Comparison of ENCODE assay signal across 7 mouse cellular contexts in genomic region chr13:21855698-21856162, GRCm38 (mm10). TPM values are rescaled to one million over a fixed set of nuclear protein-coding genes. Genes with fewer than 3 reads are reported as not detected.
A peak's percentile ranks its signal among the peaks of the same experiment; 100 is the strongest.
DNase-seq lines count a peak whose midpoint lies in the region; ATAC-seq and TF ChIP-seq lines count a peak whose summit lies in the region.

No protein-coding gene starts in this region.

- no peaks in the 10 kb centered on the region for H3K4me1 ChIP-seq in embryonic facial prominence, embryonic 11.5 days (ENCODE audit: control insufficient read depth, insufficient read depth, low read length)
- no peaks in the 10 kb centered on the region for H3K4me1 ChIP-seq in small intestine, adult 2 months (ENCODE audit: control insufficient read depth, insufficient read depth, insufficient read length, low read length)

- TF ChIP-seq POLR2A in small intestine, adult 2 months (IDR thresholded peaks at IDR 0.05; ENCODE audit: low read depth, low read length), result no peak

- H3K27ac ChIP-seq in embryonic facial prominence, embryonic 11.5 days (replicated peaks; ENCODE audit: low read depth, low read length), result no peak overlapping the region
- no peak overlapping the region for H3K27ac ChIP-seq in macrophage
- no peak overlapping the region for H3K27ac ChIP-seq in small intestine, adult 2 months (ENCODE audit: insufficient read depth, low read depth, low read length)

- peak overlapping the region; percentile 36 for H3K4me3 ChIP-seq in embryonic facial prominence, embryonic 11.5 days (ENCODE audit: low read depth, low read length)
- H3K4me3 ChIP-seq in macrophage (ENCODE audit: inconsistent target), result peak overlapping the region; percentile 59
- H3K4me3 ChIP-seq in small intestine, adult 2 months (ENCODE audit: low read depth, low read length), result peak overlapping the region; percentile 59

- peak overlapping the region; percentile 33; the same call in 1 of the 2 replicates for H3K9ac ChIP-seq in embryonic facial prominence, embryonic 11.5 days (replicated peaks; ENCODE audit: low read length)

- peak; percentile 71 for DNase-seq in ES-CJ7 (ENCODE audit: low read depth, low spot score)
- DNase-seq in adrenal gland, postnatal 14 days, result peak; percentile 26
- peak; percentile 85 for DNase-seq in embryonic facial prominence, embryonic 11.5 days (ENCODE audit: low spot score)
- DNase-seq in heart, postnatal 36 days, result peak; percentile 28 to 29
- peak; percentile 37 to 61 for DNase-seq in layer of hippocampus, postnatal 10 days (ENCODE audit: low spot score in 2 of 2)

- 0% methylated on average over 15 of the region's 15 CpGs for WGBS in embryonic facial prominence, embryonic 11.5 days
- WGBS in macrophage (ENCODE audit: missing documents), result 19% methylated on average over 15 of the region's 15 CpGs
- 6% methylated on average over 15 of the region's 15 CpGs for whole genome bisulfite sequencing in small intestine, adult 2 months

- no peak for ATAC-seq in embryonic facial prominence, embryonic 11.5 days (replicated peaks; ENCODE audit: insufficient number of reproducible peaks, low FRiP score, low TSS enrichment, low read depth)

- intact Hi-C loops in heart, postnatal 36 days (cut with DNase I), result loop anchor here (10.0 kb wide), 4 partner anchors 59 to 1579 kb away; partner anchors contain the start of gene Zfp184

- H3K27me3 ChIP-seq in embryonic facial prominence, embryonic 11.5 days (ENCODE audit: control insufficient read depth, insufficient read depth, low read length), result no peaks in the 10 kb centered on the region
- no peaks in the 10 kb centered on the region for H3K27me3 ChIP-seq in small intestine, adult 2 months (ENCODE audit: control insufficient read depth, insufficient read depth, low read length)

- H3K79me2 ChIP-seq in macrophage (ENCODE audit: inconsistent target), result no peaks in the 10 kb centered on the region

- H3K9me3 ChIP-seq in embryonic facial prominence, embryonic 11.5 days (replicated peaks; ENCODE audit: control insufficient read depth, low read length), result no peaks in the 10 kb centered on the region

- no peaks in the 10 kb centered on the region for H3K36me3 ChIP-seq in embryonic facial prominence, embryonic 11.5 days (replicated peaks; ENCODE audit: control insufficient read depth, insufficient read depth, low read depth, low read length)
- H3K36me3 ChIP-seq in macrophage (ENCODE audit: inconsistent target), result no peaks in the 10 kb centered on the region
- no peaks in the 10 kb centered on the region for H3K36me3 ChIP-seq in small intestine, adult 2 months (ENCODE audit: control insufficient read depth, insufficient read depth, low read length)

- no peak for TF ChIP-seq CTCF in small intestine, adult 2 months (IDR thresholded peaks at IDR 0.05; ENCODE audit: extremely low read depth, insufficient read length, insufficient replicate concordance, low read depth, low read length)

- H3K4me2 ChIP-seq in embryonic facial prominence, embryonic 11.5 days (ENCODE audit: low read depth, low read length), result peak overlapping the region; percentile 19

RNA-seq across cellular contexts. Expression of gene Hist1h2br, which starts 22.2 kb away (rescaled TPM):
- 132 and 133 TPM in 2 replicates for total RNA-seq in adrenal gland, postnatal 14 days (2021)
- polyA plus RNA-seq in embryonic facial prominence, embryonic 11.5 days (2014; fragmentation: Nextera tagmentation; extraction: Ambion mirVana), result 23.1 and 25.1 TPM in 2 replicates
- 10 to 100 TPM; 35.2 to 36.8 TPM for total RNA-seq in heart, postnatal 36 days (2021)
- total RNA-seq in layer of hippocampus, postnatal 10 days (2021), result 10 to 100 TPM; 52.5 to 64.9 TPM
- total RNA-seq in macrophage (2018; cell fraction: chromatin; rRNA removed), result 10 to 100 TPM in 2 of 26 experiments, 1 to 10 TPM in 12, under 1 TPM in 3, not detected in 9; 0.33 to 11.4 (median 4.1) TPM
- total RNA-seq in macrophage (2018; cell fraction: cytosol; rRNA removed), result 10 to 100 TPM in 13 of 26 experiments, 1 to 10 TPM in 13; 2.8 to 33.4 (median 10.1) TPM
- 10 to 100 TPM in 5 of 26 experiments, 1 to 10 TPM in 12, under 1 TPM in 2, not detected in 7; 0.48 to 18.3 (median 4.7) TPM for total RNA-seq in macrophage (2018; cell fraction: nucleus; rRNA removed)
- 1.1 TPM in 1 of 3 replicates, not detected in the others for polyA plus RNA-seq in macrophage (2018)
- 27.4 and 35.4 TPM in 2 replicates for polyA plus RNA-seq in small intestine, adult 2 months (2012; rRNA removed)

RNA-seq across cellular contexts. Expression of gene Hist1h2ap, which starts 22.4 kb away (rescaled TPM):
- 319 and 352 TPM in 2 replicates for total RNA-seq in adrenal gland, postnatal 14 days (2021)
- 5,875 and 5,942 TPM in 2 replicates for polyA plus RNA-seq in embryonic facial prominence, embryonic 11.5 days (2014; fragmentation: Nextera tagmentation; extraction: Ambion mirVana)
- 10 to 100 TPM; 27.2 to 33.8 TPM for total RNA-seq in heart, postnatal 36 days (2021)
- total RNA-seq in layer of hippocampus, postnatal 10 days (2021), result 10 to 100 TPM; 67.2 to 82.7 TPM
- total RNA-seq in macrophage (2018; cell fraction: chromatin; rRNA removed), result 10 to 100 TPM in 14 of 26 experiments, 1 to 10 TPM in 7, not detected in 5; 2.4 to 68.7 (median 15.3) TPM
- total RNA-seq in macrophage (2018; cell fraction: cytosol; rRNA removed), result 100 to 1,000 TPM in 8 of 26 experiments, 10 to 100 TPM in 18; 18.9 to 141 (median 72.4) TPM
- 10 to 100 TPM in 16 of 26 experiments, 1 to 10 TPM in 9, not detected in 1; 2.6 to 78.7 (median 16.5) TPM for total RNA-seq in macrophage (2018; cell fraction: nucleus; rRNA removed)
- 13.7 to 51.2 TPM (median 37.0 TPM) in 3 replicates for polyA plus RNA-seq in macrophage (2018)
- 1,042 and 2,404 TPM in 2 replicates for polyA plus RNA-seq in small intestine, adult 2 months (2012; rRNA removed)

RNA-seq across cellular contexts. Expression of gene Hist1h4n, which starts 23.7 kb away (rescaled TPM):
- 37.8 and 56.1 TPM in 2 replicates for total RNA-seq in adrenal gland, postnatal 14 days (2021)
- 13.9 and 16.6 TPM in 2 replicates for polyA plus RNA-seq in embryonic facial prominence, embryonic 11.5 days (2014; fragmentation: Nextera tagmentation; extraction: Ambion mirVana)
- total RNA-seq in heart, postnatal 36 days (2021), result 1 to 10 TPM; 4.7 to 7.4 TPM
- 10 to 100 TPM; 22.0 to 32.1 TPM for total RNA-seq in layer of hippocampus, postnatal 10 days (2021)
- total RNA-seq in macrophage (2018; cell fraction: chromatin; rRNA removed), result 10 to 100 TPM in 20 of 26 experiments, 1 to 10 TPM in 5, not detected in 1; 4.9 to 95.4 (median 21.2) TPM
- total RNA-seq in macrophage (2018; cell fraction: cytosol; rRNA removed), result 100 to 1,000 TPM in 4 of 26 experiments, 10 to 100 TPM in 22; 13.0 to 123 (median 35.6) TPM
- total RNA-seq in macrophage (2018; cell fraction: nucleus; rRNA removed), result 100 to 1,000 TPM in 5 of 26 experiments, 10 to 100 TPM in 20, 1 to 10 TPM in 1; 5.4 to 181 (median 32.1) TPM
- not detected in 3 replicates for polyA plus RNA-seq in macrophage (2018)
- 30.7 and 41.0 TPM in 2 replicates for polyA plus RNA-seq in small intestine, adult 2 months (2012; rRNA removed)

RNA-seq across cellular contexts. Expression of gene Hist1h4m, which starts 44.2 kb away (rescaled TPM):
- total RNA-seq in adrenal gland, postnatal 14 days (2021), result 417 and 512 TPM in 2 replicates
- not detected in 2 replicates for polyA plus RNA-seq in embryonic facial prominence, embryonic 11.5 days (2014; fragmentation: Nextera tagmentation; extraction: Ambion mirVana)
- 10 to 100 TPM; 61.3 to 84.6 TPM for total RNA-seq in heart, postnatal 36 days (2021)
- 100 to 1,000 TPM; 214 to 219 TPM for total RNA-seq in layer of hippocampus, postnatal 10 days (2021)
- total RNA-seq in macrophage (2018; cell fraction: chromatin; rRNA removed), result 100 to 1,000 TPM in 3 of 26 experiments, 10 to 100 TPM in 23; 13.1 to 169 (median 33.8) TPM
- total RNA-seq in macrophage (2018; cell fraction: cytosol; rRNA removed), result 100 to 1,000 TPM in 9 of 26 experiments, 10 to 100 TPM in 17; 26.7 to 206 (median 71.6) TPM
- 100 to 1,000 TPM in 5 of 26 experiments, 10 to 100 TPM in 20, 1 to 10 TPM in 1; 9.2 to 271 (median 64.3) TPM for total RNA-seq in macrophage (2018; cell fraction: nucleus; rRNA removed)
- 1.4 TPM in 1 of 3 replicates, not detected in the others for polyA plus RNA-seq in macrophage (2018)
- 16.0 TPM in 1 of 2 replicates, not detected in the other for polyA plus RNA-seq in small intestine, adult 2 months (2012; rRNA removed)

RNA-seq across cellular contexts. Expression of gene Hist1h2ao, which starts 45.5 kb away (rescaled TPM):
- not detected in 2 replicates for total RNA-seq in adrenal gland, postnatal 14 days (2021)
- 2.8 TPM in 1 of 2 replicates, not detected in the other for polyA plus RNA-seq in embryonic facial prominence, embryonic 11.5 days (2014; fragmentation: Nextera tagmentation; extraction: Ambion mirVana)
- not detected for total RNA-seq in heart, postnatal 36 days (2021)
- 10 to 100 TPM; 36.4 to 41.0 TPM for total RNA-seq in layer of hippocampus, postnatal 10 days (2021)
- total RNA-seq in macrophage (2018; cell fraction: chromatin; rRNA removed), result 1 to 10 TPM in 7 of 26 experiments, not detected in 19; 3.3 to 6.5 (median 4.3) TPM
- total RNA-seq in macrophage (2018; cell fraction: cytosol; rRNA removed), result 1 to 10 TPM in 1 of 26 experiments, not detected in 25; 1.1 TPM
- 1 to 10 TPM in 2 of 26 experiments, not detected in 24; 2.1 to 6.0 TPM for total RNA-seq in macrophage (2018; cell fraction: nucleus; rRNA removed)
- not detected in 3 replicates for polyA plus RNA-seq in macrophage (2018)
- not detected in 2 replicates for polyA plus RNA-seq in small intestine, adult 2 months (2012; rRNA removed)

Comparison
In these comparisons a context has a peak if more than half of its experiments do, and no peak if none do; other contexts are left out.
1. DNase-seq: peak in every context shown above with its lines; median percentile 85 in embryonic facial prominence, embryonic 11.5 days; 71 in ES-CJ7; 49 in layer of hippocampus, postnatal 10 days; 28 in heart, postnatal 36 days; 26 in adrenal gland, postnatal 14 days.